Mouse (Mus musculus) left cerebral cortex, adult 9 months (tissue): ENCODE measurements around the gene Pym1.

Experiments
- DNase-seq, 2 experiments: peaks; one replicate each; pipeline ENCODE4 v3.0.0; 2022; ENCODE audit warnings: low spot score in 2 of 2

The Pym1 gene

GRCm38 (mm10) chr10:128804271-128805091, 56.8 kb downstream of the Pym1 start, which contains the start of gene Tmem198b:
Tmem198b (minus strand) TSS chr10:128804370.
- peak; percentile 62 to 75 for DNase-seq

DNA sequence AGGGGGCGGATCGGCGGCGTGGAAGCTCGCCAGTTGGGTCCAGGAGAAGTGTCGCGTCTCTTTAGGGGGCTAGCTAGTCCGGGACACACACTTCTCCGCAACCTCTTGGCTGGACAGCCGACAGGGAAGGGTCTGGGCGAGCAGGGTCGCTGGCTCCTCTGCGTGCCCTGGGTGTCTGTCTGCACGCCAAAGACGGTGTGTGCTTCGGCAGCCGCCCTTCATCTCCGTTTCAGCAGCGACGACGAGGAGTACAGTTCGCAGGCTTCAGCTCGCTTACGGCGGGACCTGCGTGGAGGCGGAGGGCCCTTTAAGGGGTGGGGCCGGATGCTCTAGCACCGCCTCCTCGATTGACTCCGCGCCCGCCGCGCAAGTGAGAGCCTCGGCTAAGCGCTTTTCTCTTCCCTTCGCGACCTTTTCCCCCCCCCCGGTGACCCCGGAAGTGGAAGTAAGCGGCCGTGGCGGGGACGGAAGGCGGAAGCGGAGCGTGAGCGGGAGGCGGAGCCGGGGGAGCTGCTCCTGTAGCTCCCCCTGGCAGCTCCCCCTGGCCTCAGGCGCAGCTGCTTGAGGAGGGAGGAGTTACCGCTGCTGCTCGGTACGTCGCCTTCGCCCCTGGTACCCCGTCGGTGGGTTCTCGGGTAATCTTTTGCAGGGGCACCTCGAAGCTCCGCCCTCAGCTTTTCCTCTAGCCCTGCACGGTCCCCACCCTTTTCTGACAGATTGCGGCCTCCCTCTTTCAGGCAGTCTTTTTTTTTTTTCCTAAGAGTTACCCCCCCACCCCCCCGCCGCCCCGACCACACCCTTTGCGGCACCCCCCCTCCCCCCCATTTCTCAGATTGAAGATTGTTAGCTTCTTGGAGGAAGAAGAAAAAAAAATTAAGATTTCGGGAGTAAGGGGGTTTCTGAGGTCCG, 57.7 kb downstream of the Pym1 start:
- peak; percentile 87 to 94 for DNase-seq

GRCm38 (mm10) chr10:128806086-128806485, 58.4 kb downstream of the Pym1 start:
- no peak for DNase-seq

DNA sequence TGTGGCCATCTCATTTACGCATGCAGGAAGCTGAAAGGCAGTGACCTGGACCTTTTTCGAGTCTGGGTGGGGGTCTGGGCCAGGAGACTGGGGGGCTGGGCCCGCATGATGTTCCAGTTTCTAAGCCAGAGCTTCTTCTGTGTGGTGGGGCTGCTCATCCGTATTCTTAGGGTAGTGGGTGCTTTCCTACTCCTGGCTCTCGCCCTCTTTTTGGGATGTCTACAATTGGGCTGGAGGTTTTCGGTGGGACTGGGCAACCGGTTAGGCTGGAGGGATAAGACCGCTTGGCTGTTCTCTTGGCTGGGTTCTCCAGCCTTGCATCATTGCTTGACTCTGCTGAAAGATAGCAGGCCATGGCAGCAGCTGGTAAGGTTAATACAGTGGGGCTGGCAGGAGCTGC, 59.3 kb downstream of the Pym1 start:
- DNase-seq: no peak
